Mouse (Mus musculus) stomach, embryonic 16.5 days (tissue): ENCODE measurements around the gene Tceal1. TPM values are rescaled to one million over a fixed set of nuclear protein-coding genes. Genes with fewer than 3 reads are reported as not detected.
"Not testable (repeated sequence)": the region's sequence is repeated elsewhere in the genome, so short reads cannot be mapped to it uniquely, and the experiment has no call there.

ENCODE experiments used
- ATAC-seq: fragments of 200-750 bp; cut with Nextera tagmentation; 2 replicates; pipeline ENCODE4 v1.8.0; 2017; ENCODE audit warnings: moderate number of reproducible peaks, moderate TSS enrichment; ENCODE audit not compliant: insufficient read depth, low FRiP score
- H3K27ac ChIP-seq: fragments of 300-500 bp; sonication (generic); 2 replicates; pipeline ENCODE4 v1.5.1; 2014; ENCODE audit warnings: low read length
- H3K27me3 ChIP-seq: fragments of 300-500 bp; sonication (generic); 2 replicates; pipeline ENCODE4 v1.6.1; 2014; ENCODE audit warnings: low read length, control low read depth, mixed read lengths; ENCODE audit not compliant: control insufficient read depth, insufficient read depth
- H3K36me3 ChIP-seq: fragments of 300-500 bp; sonication (generic); 2 replicates; pipeline ENCODE4 v1.6.1; 2014; ENCODE audit warnings: low read length; ENCODE audit not compliant: control insufficient read depth, insufficient read depth
- H3K4me1 ChIP-seq: fragments of 300-500 bp; sonication (generic); 2 replicates; pipeline ENCODE4 v1.6.1; 2014; ENCODE audit warnings: low read length, control low read depth, mixed read lengths; ENCODE audit not compliant: control insufficient read depth, insufficient read depth
- H3K4me2 ChIP-seq: fragments of 300-500 bp; sonication (generic); 2 replicates; pipeline ENCODE4 v1.6.1; 2014; ENCODE audit warnings: low read depth, low read length, mixed read lengths
- H3K4me3 ChIP-seq: fragments of 300-500 bp; sonication (generic); replicated peaks from 2 replicates; pipeline ENCODE4 v1.5.1; 2014; ENCODE audit warnings: mild to moderate bottlenecking, low read length
- H3K9ac ChIP-seq: fragments of 300-500 bp; sonication (generic); 2 replicates; pipeline ENCODE4 v1.6.1; 2014; ENCODE audit warnings: low read length
- H3K9me3 ChIP-seq: fragments of 300-500 bp; sonication (generic); replicated peaks from 2 replicates; pipeline ENCODE4 v1.6.1; 2016; ENCODE audit warnings: low read length, control low read depth; ENCODE audit not compliant: control insufficient read depth
- WGBS: fragments of 180-500 bp; shearing (Covaris S2); extraction: QIAGEN DNeasy Blood & Tissue Kit; methylation state at CpG from one replicate; pipeline ENCODE4 v1.1.7; 2014; 5-methylcytosine and 5-hydroxymethylcytosine counted together
- polyA plus RNA-seq: library from polyadenylated mRNA; unstranded; fragments of >200 nt; fragmentation: Nextera tagmentation; extraction: Ambion mirVana; gene quantifications from 2 replicates; pipeline ENCODE4 v1.2.1, GENCODE M21; 2015

Tceal1 gene
- polyA plus RNA-seq, 1 experiment from 2014 or later = 10.4 TPM

- Histone ChIP-seq H3K36me3 (no peaks in the 10 kb centered on the region), H3K9me3 (no peaks in the 10 kb centered on the region), H3K9ac (peak overlapping the region; percentile 64), H3K27ac (peak overlapping the region; percentile 75), H3K4me2 (peak overlapping the region; percentile 54), H3K4me3 (peak overlapping the region; percentile 56), H3K4me1 (no peaks in the 10 kb centered on the region), H3K27me3 (no peaks in the 10 kb centered on the region)
- 11% methylated on average over 18 of the region's 18 CpGs for WGBS
- ATAC-seq = peak; percentile 72
Measured at GRCm38 (mm10) chrX:136708168-136708681, 443 bp downstream of the Tceal1 start.

GRCm38 (mm10) chrX:136708782-136709181 lies 1.0 kb downstream of the Tceal1 start:
- H3K4me3 ChIP-seq = peak overlapping the region; percentile 56
- 26% methylated on average over 14 of the region's 14 CpGs for WGBS
- peak overlapping the region; percentile 75; the same call in 1 of the 2 replicates for H3K27ac ChIP-seq
- no peaks in the 10 kb centered on the region for H3K27me3 ChIP-seq
- peak overlapping the region; percentile 54 for H3K4me2 ChIP-seq
- H3K4me1 ChIP-seq = no peaks in the 10 kb centered on the region
- peak overlapping the region; percentile 64 for H3K9ac ChIP-seq
- H3K36me3 ChIP-seq = no peaks in the 10 kb centered on the region
- no peak for ATAC-seq
- H3K9me3 ChIP-seq = no peaks in the 10 kb centered on the region

DNA sequence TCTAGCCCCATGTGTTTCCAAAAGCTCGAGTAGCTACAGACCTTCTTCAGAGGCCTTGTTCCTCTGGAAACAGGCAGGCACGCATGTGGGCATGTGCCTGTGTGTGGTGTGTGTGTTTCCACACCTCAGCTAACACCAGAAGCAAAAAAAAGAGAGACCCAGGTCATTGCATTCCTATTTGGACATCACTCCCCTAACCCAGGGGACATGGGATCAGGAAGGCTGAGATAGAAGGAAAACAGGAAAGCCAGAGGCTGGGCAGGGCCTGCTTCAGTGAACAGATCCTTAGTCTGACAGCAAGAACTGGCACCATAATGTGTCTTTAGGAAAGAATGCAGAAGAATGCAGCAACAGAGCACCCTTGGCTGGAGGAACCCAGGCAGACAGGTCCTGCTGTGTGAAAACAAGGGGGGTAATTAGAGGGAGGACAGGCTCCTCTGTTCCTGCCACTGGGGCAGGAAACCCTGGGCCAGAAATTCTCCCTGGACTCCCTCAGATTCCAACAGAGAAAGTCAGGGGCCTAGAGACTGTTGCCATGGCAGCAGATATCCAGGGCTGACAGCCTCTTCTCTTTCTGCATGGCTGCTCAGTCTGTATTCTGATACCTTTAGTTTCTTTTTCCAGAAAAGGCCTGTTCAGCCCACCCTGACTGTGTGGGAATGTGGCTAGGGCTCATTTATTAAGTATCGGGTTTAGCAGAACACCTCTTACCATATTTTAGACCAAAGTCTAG lies 7.1 kb downstream of the Tceal1 start:
- not testable (repeated sequence) for H3K9ac ChIP-seq, H3K4me2 ChIP-seq, H3K27ac ChIP-seq, ATAC-seq, H3K4me1 ChIP-seq, H3K36me3 ChIP-seq, H3K4me3 ChIP-seq, H3K9me3 ChIP-seq, H3K27me3 ChIP-seq
- 66% methylated on average over 2 of the region's 3 CpGs for WGBS

GRCm38 (mm10) chrX:136732016-136732415 lies 24.2 kb downstream of the Tceal1 start:
- ATAC-seq = no peak
- 76% methylated on average over 4 of the region's 4 CpGs for WGBS

DNA sequence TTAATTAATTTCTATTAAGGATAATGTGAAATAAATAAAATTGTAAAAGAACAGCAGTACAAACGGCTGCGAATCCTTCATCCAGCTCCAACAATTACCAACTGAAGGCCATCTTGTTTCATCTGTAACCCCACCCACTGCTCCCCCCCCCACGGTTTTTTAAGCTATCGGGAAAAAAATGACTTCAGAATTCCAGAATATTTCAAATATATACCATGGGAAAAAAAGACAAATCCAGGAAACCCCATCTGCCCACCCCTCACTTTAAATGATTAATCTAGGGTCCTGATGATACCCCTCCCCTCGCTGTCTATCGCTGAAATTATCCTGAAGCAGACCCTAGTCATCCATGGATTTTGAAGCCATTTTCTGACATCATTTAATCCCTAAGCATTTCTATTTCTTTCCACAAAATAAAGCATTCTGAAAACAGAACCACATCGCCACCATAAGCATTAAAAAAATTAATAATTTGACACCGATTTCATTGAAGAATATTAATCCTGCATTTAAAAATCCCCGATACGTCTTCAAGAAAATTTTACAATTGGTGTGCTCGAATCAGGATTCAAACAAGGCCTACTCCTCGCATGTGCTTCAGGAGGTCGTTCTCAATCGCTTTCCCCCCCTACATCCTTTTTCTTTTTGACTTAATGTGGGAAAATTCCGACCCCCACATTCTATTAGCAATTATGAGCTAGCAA lies 32.5 kb downstream of the Tceal1 start:
- Histone ChIP-seq H3K36me3 (no peaks in the 10 kb centered on the region), H3K9me3 (no peaks in the 10 kb centered on the region), H3K27ac (peak overlapping the region; percentile 89), H3K4me2 (peak overlapping the region; percentile 57), H3K4me1 (peaks cover 4% of the 10 kb centered on the region; the same call in 1 of the 2 replicates), H3K27me3 (no peaks in the 10 kb centered on the region), H3K4me3 (peak overlapping the region; percentile 62), H3K9ac (peak overlapping the region; percentile 76)
- no peak for ATAC-seq
- WGBS = 17% methylated on average over 15 of the region's 15 CpGs

More at GRCm38 (mm10) chrX:136732016-136732415, 24.2 kb downstream of the Tceal1 start:
- H3K4me3 ChIP-seq = no peak overlapping the region
- no peaks in the 10 kb centered on the region for H3K9me3 ChIP-seq
- no peaks in the 10 kb centered on the region for H3K4me1 ChIP-seq
- H3K4me2 ChIP-seq = no peak overlapping the region
- H3K9ac ChIP-seq = no peak overlapping the region
- H3K36me3 ChIP-seq = no peaks in the 10 kb centered on the region
- no peaks in the 10 kb centered on the region for H3K27me3 ChIP-seq
- H3K27ac ChIP-seq = no peak overlapping the region

GRCm38 (mm10) chrX:136740791-136741650 lies 33.2 kb downstream of the Tceal1 start:
- 20% methylated on average over 39 of the region's 39 CpGs for WGBS
- Histone ChIP-seq H3K36me3 (no peaks in the 10 kb centered on the region), H3K9ac (peak overlapping the region; percentile 76), H3K27me3 (no peaks in the 10 kb centered on the region), H3K4me1 (peaks cover 4% of the 10 kb centered on the region; the same call in 1 of the 2 replicates), H3K4me2 (no peak overlapping the region), H3K9me3 (no peaks in the 10 kb centered on the region), H3K4me3 (peak overlapping the region; percentile 62), H3K27ac (peak overlapping the region; percentile 94)
- peak; percentile 97 for ATAC-seq

- H3K4me1 ChIP-seq = peaks cover 4% of the 10 kb centered on the region; the same call in 1 of the 2 replicates
- WGBS = 33% methylated on average over 37 of the region's 46 CpGs
- H3K9ac ChIP-seq = peak overlapping the region; percentile 71
- H3K4me3 ChIP-seq = peak overlapping the region; percentile 51
- H3K4me2 ChIP-seq = peak overlapping the region; percentile 56
- no peaks in the 10 kb centered on the region for H3K36me3 ChIP-seq
- no peaks in the 10 kb centered on the region for H3K9me3 ChIP-seq
- peak overlapping the region; percentile 94 for H3K27ac ChIP-seq
- no peaks in the 10 kb centered on the region for H3K27me3 ChIP-seq
- peak; percentile 78 for ATAC-seq
Measured at GRCm38 (mm10) chrX:136741651-136742201, 33.9 kb downstream of the Tceal1 start.

GRCm38 (mm10) chrX:136742241-136742640 lies 34.5 kb downstream of the Tceal1 start:
- no peak for ATAC-seq
- Histone ChIP-seq H3K9ac (peak overlapping the region; percentile 71), H3K9me3 (no peaks in the 10 kb centered on the region), H3K36me3 (no peaks in the 10 kb centered on the region), H3K27me3 (no peaks in the 10 kb centered on the region), H3K27ac (peak overlapping the region; percentile 94), H3K4me1 (peaks cover 4% of the 10 kb centered on the region; the same call in 1 of the 2 replicates), H3K4me2 (peak overlapping the region; percentile 56), H3K4me3 (peak overlapping the region; percentile 51)
- 27% methylated on average over 10 of the region's 10 CpGs for WGBS
